Mouse (Mus musculus): ENCODE measurements around the gene Irf2bp2. TPM values are rescaled to one million over a fixed set of nuclear protein-coding genes. Genes with fewer than 3 reads are reported as not detected.

Gene Irf2bp2
- polyA plus RNA-seq, 1 experiment from 2014 or later = 8.0 TPM

- Histone ChIP-seq H3K36me3 (ENCODE audit: control insufficient read depth, insufficient read depth, low read length) (no peaks in the 10 kb centered on the region), H3K4me1 (ENCODE audit: control insufficient read depth, insufficient read depth, low read depth, low read length) (peaks cover 36% of the 10 kb centered on the region), H3K9me3 (ENCODE audit: control insufficient read depth, low read length) (no peaks in the 10 kb centered on the region), H3K9ac (ENCODE audit: low read depth, low read length) (peak overlapping the region; percentile 96), H3K4me2 (ENCODE audit: low read length) (peak overlapping the region; percentile 93), H3K27me3 (replicated peaks; ENCODE audit: control insufficient read depth, insufficient read depth, low read length) (no peaks in the 10 kb centered on the region), H3K4me3 (ENCODE audit: low read length) (no peak overlapping the region), H3K27ac (ENCODE audit: low read depth, low read length) (peak overlapping the region; percentile 100)
- ATAC-seq = no peak
- 84% methylated on average over 5 of the region's 5 CpGs for WGBS
These were observed 2.9 kb upstream of the Irf2bp2 start for GRCm38 (mm10) chr8:126596721-126597120.

DNA sequence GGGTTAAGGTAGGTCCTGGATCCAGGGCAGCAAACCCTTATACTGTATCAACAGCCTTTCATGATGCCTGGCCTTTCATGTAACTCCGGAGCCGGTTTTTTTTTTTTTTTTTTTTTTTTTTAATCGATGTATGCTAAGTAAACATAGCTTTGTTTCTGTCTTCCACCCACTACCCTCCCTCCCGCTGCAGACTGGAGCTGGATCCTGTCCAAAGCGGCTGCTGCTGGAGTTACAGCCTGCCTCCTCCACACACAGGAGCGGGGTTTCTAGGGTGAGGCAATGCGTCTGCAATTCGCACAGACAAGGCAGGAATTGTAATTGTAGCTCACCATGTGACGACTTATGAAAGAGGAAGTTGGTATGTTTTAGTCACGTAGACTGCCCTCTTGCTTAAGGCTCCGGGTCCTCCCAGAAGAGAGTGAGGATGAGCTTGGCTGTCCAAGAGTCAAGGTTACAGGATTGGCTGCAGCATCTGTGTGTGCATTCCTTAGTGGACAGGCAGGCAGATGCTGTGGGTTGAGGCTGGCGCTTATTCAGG lies 2.4 kb upstream of the Irf2bp2 start:
- no peak for ATAC-seq
- H3K27ac ChIP-seq (ENCODE audit: low read depth, low read length) = peak overlapping the region; percentile 100
- 0 out of 2 replicates have a peak, but pooled peaks cover 1% of the 10 kb centered on the region for H3K36me3 ChIP-seq (ENCODE audit: control insufficient read depth, insufficient read depth, low read length)
- H3K4me1 ChIP-seq (ENCODE audit: control insufficient read depth, insufficient read depth, low read depth, low read length) = peaks cover 30% of the 10 kb centered on the region
- WGBS = 9% methylated on average over 11 of the region's 12 CpGs
- no peaks in the 10 kb centered on the region for H3K9me3 ChIP-seq (ENCODE audit: control insufficient read depth, low read length)
- peak overlapping the region; percentile 96 for H3K9ac ChIP-seq (ENCODE audit: low read depth, low read length)
- H3K4me3 ChIP-seq (ENCODE audit: low read length) = peak overlapping the region; percentile 99
- no peaks in the 10 kb centered on the region for H3K27me3 ChIP-seq (replicated peaks; ENCODE audit: control insufficient read depth, insufficient read depth, low read length)
- H3K4me2 ChIP-seq (ENCODE audit: low read length) = peak overlapping the region; percentile 93

- Histone ChIP-seq H3K4me2 (ENCODE audit: low read length) (peak overlapping the region; percentile 93), H3K9me3 (ENCODE audit: control insufficient read depth, low read length) (no peaks in the 10 kb centered on the region), H3K36me3 (ENCODE audit: control insufficient read depth, insufficient read depth, low read length) (0 out of 2 replicates have a peak, but pooled peaks cover 4% of the 10 kb centered on the region), H3K4me3 (ENCODE audit: low read length) (peak overlapping the region; percentile 99), H3K27ac (ENCODE audit: low read depth, low read length) (peak overlapping the region; percentile 100), H3K4me1 (ENCODE audit: control insufficient read depth, insufficient read depth, low read depth, low read length) (peaks cover 25% of the 10 kb centered on the region), H3K27me3 (replicated peaks; ENCODE audit: control insufficient read depth, insufficient read depth, low read length) (no peaks in the 10 kb centered on the region), H3K9ac (ENCODE audit: low read depth, low read length) (peak overlapping the region; percentile 96)
- 6% methylated on average over 16 of the region's 16 CpGs for WGBS
- peak; percentile 6; the same call in 1 of the 2 replicates for ATAC-seq
These were observed 1.6 kb upstream of the Irf2bp2 start for GRCm38 (mm10) chr8:126595204-126596061.

GRCm38 (mm10) chr8:126594481-126595000 lies 755 bp upstream of the Irf2bp2 start:
- H3K9me3 ChIP-seq (ENCODE audit: control insufficient read depth, low read length) = no peaks in the 10 kb centered on the region
- H3K9ac ChIP-seq (ENCODE audit: low read depth, low read length) = peak overlapping the region; percentile 96
- no peaks in the 10 kb centered on the region for H3K27me3 ChIP-seq (replicated peaks; ENCODE audit: control insufficient read depth, insufficient read depth, low read length)
- under 1% methylated on average over 48 of the region's 48 CpGs for WGBS
- H3K36me3 ChIP-seq (ENCODE audit: control insufficient read depth, insufficient read depth, low read length) = 0 out of 2 replicates have a peak, but pooled peaks cover 4% of the 10 kb centered on the region
- H3K4me3 ChIP-seq (ENCODE audit: low read length) = peak overlapping the region; percentile 99
- H3K27ac ChIP-seq (ENCODE audit: low read depth, low read length) = peak overlapping the region; percentile 100
- H3K4me1 ChIP-seq (ENCODE audit: control insufficient read depth, insufficient read depth, low read depth, low read length) = peaks cover 28% of the 10 kb centered on the region
- H3K4me2 ChIP-seq (ENCODE audit: low read length) = peak overlapping the region; percentile 93
- ATAC-seq = peak; percentile 92

GRCm38 (mm10) chr8:126592771-126593571 lies 815 bp downstream of the Irf2bp2 start:
- peak overlapping the region; percentile 100 for H3K27ac ChIP-seq (ENCODE audit: low read depth, low read length)
- H3K4me1 ChIP-seq (ENCODE audit: control insufficient read depth, insufficient read depth, low read depth, low read length) = peaks cover 38% of the 10 kb centered on the region
- no peak for ATAC-seq
- no peaks in the 10 kb centered on the region for H3K9me3 ChIP-seq (ENCODE audit: control insufficient read depth, low read length)
- under 1% methylated on average over 77 of the region's 113 CpGs for whole genome bisulfite sequencing
- peak overlapping the region; percentile 96 for H3K9ac ChIP-seq (ENCODE audit: low read depth, low read length)
- H3K27me3 ChIP-seq (replicated peaks; ENCODE audit: control insufficient read depth, insufficient read depth, low read length) = no peaks in the 10 kb centered on the region
- 0 out of 2 replicates have a peak, but pooled peaks cover 4% of the 10 kb centered on the region for H3K36me3 ChIP-seq (ENCODE audit: control insufficient read depth, insufficient read depth, low read length)
- peak overlapping the region; percentile 99 for H3K4me3 ChIP-seq (ENCODE audit: low read length)
- peak overlapping the region; percentile 96 for H3K4me2 ChIP-seq (ENCODE audit: low read length)

DNA sequence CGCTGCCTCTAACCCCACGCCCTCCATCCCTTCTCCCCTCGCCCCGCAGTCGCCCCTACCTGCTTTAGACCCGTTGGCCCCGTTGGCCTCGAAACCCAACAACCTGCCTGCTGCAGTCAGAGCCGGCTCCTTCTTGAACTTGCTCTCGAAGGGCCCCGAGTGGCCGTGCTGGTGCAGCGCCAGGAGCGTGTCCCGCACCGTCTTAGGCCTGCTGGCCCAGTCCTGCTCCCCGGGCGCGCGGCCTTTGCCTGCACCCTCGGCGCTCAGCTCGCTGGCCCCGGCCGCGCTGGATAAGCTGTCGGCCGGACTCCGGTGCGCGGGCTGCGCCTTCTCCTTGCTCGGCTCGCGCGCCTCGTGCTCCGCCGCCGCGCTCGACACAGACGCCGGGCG lies 1.4 kb downstream of the Irf2bp2 start:
- peak overlapping the region; percentile 100 for H3K27ac ChIP-seq (ENCODE audit: low read depth, low read length)
- no peak for ATAC-seq
- H3K9ac ChIP-seq (ENCODE audit: low read depth, low read length) = peak overlapping the region; percentile 96
- H3K4me3 ChIP-seq (ENCODE audit: low read length) = peak overlapping the region; percentile 99
- H3K27me3 ChIP-seq (replicated peaks; ENCODE audit: control insufficient read depth, insufficient read depth, low read length) = no peaks in the 10 kb centered on the region
- H3K4me1 ChIP-seq (ENCODE audit: control insufficient read depth, insufficient read depth, low read depth, low read length) = peaks cover 44% of the 10 kb centered on the region
- H3K36me3 ChIP-seq (ENCODE audit: control insufficient read depth, insufficient read depth, low read length) = 0 out of 2 replicates have a peak, but pooled peaks cover 4% of the 10 kb centered on the region
- H3K4me2 ChIP-seq (ENCODE audit: low read length) = peak overlapping the region; percentile 96
- WGBS = under 1% methylated on average over 44 of the region's 45 CpGs
- H3K9me3 ChIP-seq (ENCODE audit: control insufficient read depth, low read length) = no peaks in the 10 kb centered on the region

DNA sequence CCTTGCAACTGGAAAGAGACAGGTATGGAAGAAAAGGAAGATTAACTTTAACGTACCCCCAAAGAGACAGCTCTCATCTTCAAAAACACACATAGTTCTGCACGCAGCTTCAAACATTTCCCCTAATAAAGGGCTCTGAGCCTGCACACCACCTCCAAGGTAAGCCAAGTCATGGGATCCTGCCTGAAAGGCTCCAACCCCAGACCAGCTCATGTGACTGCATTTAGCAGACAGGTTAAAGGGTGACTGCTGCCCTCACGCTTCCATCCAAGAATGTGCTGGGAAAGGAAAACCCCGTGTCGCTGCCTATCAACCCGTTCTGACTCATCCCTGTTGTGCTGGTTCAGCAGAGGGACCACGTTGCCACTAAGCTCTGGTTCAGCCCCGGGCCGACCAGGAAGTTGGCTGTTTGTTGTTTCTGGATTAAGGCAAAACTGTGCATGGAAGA lies 1.9 kb downstream of the Irf2bp2 start:
- Histone ChIP-seq H3K4me1 (ENCODE audit: control insufficient read depth, insufficient read depth, low read depth, low read length) (peaks cover 45% of the 10 kb centered on the region), H3K36me3 (ENCODE audit: control insufficient read depth, insufficient read depth, low read length) (0 out of 2 replicates have a peak, but pooled peaks cover 4% of the 10 kb centered on the region), H3K4me3 (ENCODE audit: low read length) (peak overlapping the region; percentile 99), H3K9me3 (ENCODE audit: control insufficient read depth, low read length) (no peaks in the 10 kb centered on the region), H3K27me3 (replicated peaks; ENCODE audit: control insufficient read depth, insufficient read depth, low read length) (no peaks in the 10 kb centered on the region), H3K27ac (ENCODE audit: low read depth, low read length) (peak overlapping the region; percentile 100), H3K9ac (ENCODE audit: low read depth, low read length) (peak overlapping the region; percentile 96), H3K4me2 (ENCODE audit: low read length) (peak overlapping the region; percentile 96)
- 0% methylated on average over 9 of the region's 9 CpGs for WGBS
- no peak for ATAC-seq

DNA sequence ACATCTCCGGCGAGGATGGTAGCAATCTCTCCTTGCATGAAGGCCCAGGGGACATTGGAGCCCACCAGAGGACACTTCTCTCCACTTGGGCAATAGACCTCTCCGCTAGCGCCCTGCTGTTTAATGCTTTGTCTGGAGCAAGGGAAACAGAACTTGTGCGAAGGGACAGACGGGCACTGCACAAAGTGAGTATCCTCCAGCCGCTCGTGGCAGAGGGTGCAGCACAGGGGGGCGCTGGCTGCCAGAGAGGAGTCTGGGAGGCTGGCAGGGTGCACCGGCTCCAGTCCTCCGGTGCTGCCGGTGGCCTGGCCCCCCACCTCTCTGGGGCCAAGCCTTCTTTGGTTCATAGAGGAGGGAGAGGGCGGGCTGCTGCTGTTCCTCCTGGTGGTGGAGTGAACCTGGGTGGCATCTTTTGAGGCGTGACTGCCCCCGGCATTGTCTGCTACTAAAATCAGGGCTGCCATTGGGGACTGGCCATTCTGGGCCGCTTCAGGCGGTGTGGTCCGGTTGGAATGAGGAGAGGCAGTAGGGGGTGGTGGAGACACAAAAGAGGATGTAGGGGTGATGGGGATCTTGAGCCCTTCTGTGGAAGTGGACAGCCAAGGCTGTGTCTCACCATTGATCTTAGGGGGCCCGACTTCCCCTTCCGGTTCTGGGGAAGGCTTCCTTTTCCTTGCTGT lies 2.5 kb downstream of the Irf2bp2 start:
- WGBS = under 1% methylated on average over 20 of the region's 20 CpGs
- Histone ChIP-seq H3K27ac (ENCODE audit: low read depth, low read length) (peak overlapping the region; percentile 100), H3K36me3 (ENCODE audit: control insufficient read depth, insufficient read depth, low read length) (0 out of 2 replicates have a peak, but pooled peaks cover 4% of the 10 kb centered on the region), H3K27me3 (replicated peaks; ENCODE audit: control insufficient read depth, insufficient read depth, low read length) (no peaks in the 10 kb centered on the region), H3K9ac (ENCODE audit: low read depth, low read length) (peak overlapping the region; percentile 96), H3K4me3 (ENCODE audit: low read length) (peak overlapping the region; percentile 99), H3K4me1 (ENCODE audit: control insufficient read depth, insufficient read depth, low read depth, low read length) (peaks cover 44% of the 10 kb centered on the region), H3K9me3 (ENCODE audit: control insufficient read depth, low read length) (no peaks in the 10 kb centered on the region), H3K4me2 (ENCODE audit: low read length) (peak overlapping the region; percentile 96)
- no peak for ATAC-seq

Measured in hindbrain, embryonic 16.5 days (tissue).